Mouse (Mus musculus): ENCODE measurements around the gene Lonp1.

GRCm38 (mm10) chr17:56585171-56585821, 41.4 kb downstream of the Lonp1 start:
- no peak for TF ChIP-seq CTCF (IDR thresholded peaks at IDR 0.05; ENCODE audit: control insufficient read depth, insufficient read depth, insufficient read length)
- TF ChIP-seq MAX (IDR thresholded peaks at IDR 0.05): no peak
- no peak for TF ChIP-seq USF1 (IDR thresholded peaks at IDR 0.05; ENCODE audit: low read depth)
